Mouse (Mus musculus): ENCODE results near the gene Lyrm7.

- no peak for TF ChIP-seq CTCF (IDR thresholded peaks at IDR 0.05; ENCODE audit: low read depth, low read length)
- no peak for TF ChIP-seq POLR2A (IDR thresholded peaks at IDR 0.05; ENCODE audit: insufficient read depth, low read length)
- no peak for TF ChIP-seq EP300 (IDR thresholded peaks at IDR 0.05; ENCODE audit: insufficient read depth, low read depth, low read length)
These were observed 15.0 kb downstream of the Lyrm7 start for GRCm38 (mm10) chr11:54845470-54846442.
